In genomic region chr8:106134751-106135571, GRCm38 (mm10) we compare ENCODE assay signal across 9 mouse cellular contexts. TPM values are rescaled to one million over a fixed set of nuclear protein-coding genes. Genes with fewer than 3 reads are reported as not detected.
A peak's percentile ranks its signal among the peaks of the same experiment; 100 is the strongest.
DNase-seq lines count a peak whose midpoint lies in the region; ATAC-seq lines count a peak whose summit lies in the region.
"Had no signal": no experiment of that assay in that cellular context is flagged by ENCODE, and none has a peak within 500 bp of the region (broad histone marks: within the 10 kb centered on the region; RNA-seq: fewer than 3 reads in every experiment).

No protein-coding gene starts in this region.

- peaks cover 43% of the 10 kb centered on the region for H3K4me1 ChIP-seq in heart, embryonic 10.5 days
- H3K4me1 ChIP-seq in stomach, embryonic 15.5 days, result peaks cover 23% of the 10 kb centered on the region

- H3K36me3 ChIP-seq in heart, embryonic 10.5 days, result peaks cover 31% of the 10 kb centered on the region
- H3K36me3 ChIP-seq in stomach, embryonic 15.5 days, result peaks cover 17% of the 10 kb centered on the region

- H3K27ac ChIP-seq in heart, embryonic 10.5 days, result 0 out of 2 replicates have a peak overlapping the region, but pooled peaks have one; percentile 87
- peak overlapping the region; percentile 88 for H3K27ac ChIP-seq in stomach, embryonic 15.5 days

- peak; percentile 74 for DNase-seq in heart, embryonic 10.5 days (ENCODE audit: low spot score)
- DNase-seq in heart, adult 9 months (ENCODE audit: low spot score in 2 of 2), result no peak
- peak; percentile 99 for DNase-seq in gonadal fat pad, adult 2 months (ENCODE audit: low read depth)
- DNase-seq in liver, result peak; percentile 52
- no peak for DNase-seq in layer of hippocampus, postnatal 25 days (ENCODE audit: extremely low spot score in 1 of 2, low spot score in 1 of 2)
- DNase-seq in frontal cortex, postnatal 36 days (ENCODE audit: low spot score in 2 of 2), result no peak

- H3K9ac ChIP-seq in stomach, embryonic 15.5 days, result no peak overlapping the region

- WGBS in heart, embryonic 10.5 days, result 18% methylated on average over 14 of the region's 14 CpGs
- WGBS in stomach, embryonic 15.5 days, result 20% methylated on average over 14 of the region's 14 CpGs

- peak overlapping the region; percentile 69 for H3K4me3 ChIP-seq in heart, embryonic 10.5 days
- H3K4me3 ChIP-seq in stomach, embryonic 15.5 days (replicated peaks), result peak overlapping the region; percentile 47

- H3K27me3 ChIP-seq in heart, embryonic 10.5 days (ENCODE audit: insufficient read depth, poor library complexity, severe bottlenecking), result peaks cover 53% of the 10 kb centered on the region
- peaks cover 30% of the 10 kb centered on the region for H3K27me3 ChIP-seq in stomach, embryonic 15.5 days (replicated peaks)
- H3K27me3 ChIP-seq: CH12.LX had no signal

- H3K9me3 ChIP-seq in heart, embryonic 10.5 days, result no peaks in the 10 kb centered on the region
- H3K9me3 ChIP-seq in stomach, embryonic 15.5 days, result no peaks in the 10 kb centered on the region

- peak; percentile 84 for ATAC-seq in stomach, embryonic 15.5 days (ENCODE audit: insufficient read depth, low FRiP score, low read depth)
- ATAC-seq in inflammation-experienced regulatory T-cells, adult 6 months, result no peak

- H3K4me2 ChIP-seq in stomach, embryonic 15.5 days, result peak overlapping the region; percentile 86

RNA-seq across cellular contexts. Expression of gene Esrp2, which starts 1.8 kb away (rescaled TPM):
- 2.4 and 5.4 TPM in 2 replicates for polyA plus RNA-seq in heart, embryonic 10.5 days (2016; fragmentation: Nextera tagmentation; extraction: Ambion mirVana)
- 59.5 and 80.6 TPM in 2 replicates for polyA plus RNA-seq in gonadal fat pad, adult 2 months (2012; rRNA removed)
- 45.8 and 46.1 TPM in 2 replicates for polyA plus RNA-seq in stomach, embryonic 15.5 days (2015; fragmentation: Nextera tagmentation; extraction: Ambion mirVana)
- total RNA-seq in layer of hippocampus, postnatal 25 days (2021), result under 1 TPM in 1 of 2 experiments, not detected in 1; 0.07 TPM
- under 1 TPM in 2 of 3 experiments, not detected in 1; 0.20 to 0.64 TPM for polyA plus RNA-seq in inflammation-experienced regulatory T-cells, adult 6 months (2017; shearing (Covaris generic))

RNA-seq across cellular contexts. Expression of gene Pla2g15, which starts 15.2 kb away (rescaled TPM):
- polyA plus RNA-seq in heart, embryonic 10.5 days (2016; fragmentation: Nextera tagmentation; extraction: Ambion mirVana), result 10.6 and 13.6 TPM in 2 replicates
- polyA plus RNA-seq in gonadal fat pad, adult 2 months (2012; rRNA removed), result 21.4 and 23.4 TPM in 2 replicates
- 11.9 and 12.3 TPM in 2 replicates for polyA plus RNA-seq in stomach, embryonic 15.5 days (2015; fragmentation: Nextera tagmentation; extraction: Ambion mirVana)
- 10 to 100 TPM; 19.4 to 23.1 TPM for total RNA-seq in layer of hippocampus, postnatal 25 days (2021)
- polyA plus RNA-seq in inflammation-experienced regulatory T-cells, adult 6 months (2017; shearing (Covaris generic)), result 1 to 10 TPM; 4.5 to 6.2 (median 4.7) TPM

RNA-seq across cellular contexts. Expression of gene Slc7a6, which starts 33.7 kb away (rescaled TPM):
- polyA plus RNA-seq in heart, embryonic 10.5 days (2016; fragmentation: Nextera tagmentation; extraction: Ambion mirVana), result 47.3 and 67.8 TPM in 2 replicates
- polyA plus RNA-seq in gonadal fat pad, adult 2 months (2012; rRNA removed), result 18.3 and 24.9 TPM in 2 replicates
- 39.8 and 47.3 TPM in 2 replicates for polyA plus RNA-seq in stomach, embryonic 15.5 days (2015; fragmentation: Nextera tagmentation; extraction: Ambion mirVana)
- 10 to 100 TPM; 19.8 to 24.9 TPM for total RNA-seq in layer of hippocampus, postnatal 25 days (2021)
- polyA plus RNA-seq in inflammation-experienced regulatory T-cells, adult 6 months (2017; shearing (Covaris generic)), result 10 to 100 TPM; 21.0 to 35.6 (median 33.1) TPM

Comparison
In these comparisons a context has a peak if more than half of its experiments do, and no peak if none do; other contexts are left out.
1. DNase-seq: peak in heart, embryonic 10.5 days (single experiment), gonadal fat pad, adult 2 months (single experiment) and liver (single experiment); none in heart, adult 9 months (0 of 2), layer of hippocampus, postnatal 25 days (0 of 2) and frontal cortex, postnatal 36 days (0 of 2).